Mouse (Mus musculus): Measurements from ENCODE around the gene 1500009C09Rik. TPM values are rescaled to one million over a fixed set of nuclear protein-coding genes. Genes with fewer than 3 reads are reported as not detected.
A peak's percentile ranks its signal among the peaks of the same experiment; 100 is the strongest.

Gene 1500009C09Rik
- total and polyA plus RNA-seq, 3 experiments, result not detected

GRCm38 (mm10) chr15:82207504-82208219 lies 44.5 kb upstream of the 1500009C09Rik start:
- H3K9ac ChIP-seq (ENCODE audit: insufficient read depth, low read depth), result no peak overlapping the region
- in situ Hi-C loops (cut with MboI; ENCODE audit: low pct_ligation_motif_present, low pct_unique_long_range_greater_than_20kb, low sequenced_read_pairs), result no loop called here
- dilution Hi-C loops (cut with MboI; ENCODE audit: extremely low pct_ligation_motif_present, extremely low pct_unique_long_range_greater_than_20kb, low sequenced_read_pairs), result no loop called here
- peaks cover 12 to 54% of the 10 kb centered on the region in 2 experiments; a peak in 3 of 4 replicates for H3K4me1 ChIP-seq (ENCODE audit: control insufficient read depth in 1 of 2, insufficient read depth in 2 of 2)
- no peak overlapping the region for H3K27ac ChIP-seq (ENCODE audit: insufficient read depth, low read depth)
- no peak for DNase-seq (ENCODE audit: extremely low read depth)
- no peak overlapping the region for H3K4me3 ChIP-seq (replicated peaks in 1 of 3; ENCODE audit: low read depth in 2 of 3, low read length in 2 of 3, poor library complexity in 1 of 3)
- peaks cover 54 to 76% of the 10 kb centered on the region in 2 experiments for H3K36me3 ChIP-seq (replicated peaks in 1 of 2; ENCODE audit: control insufficient read depth in 1 of 2, insufficient read depth in 1 of 2, low read length in 1 of 2)
- H3K9me3 ChIP-seq (replicated peaks; ENCODE audit: low read length), result peaks cover 9% of the 10 kb centered on the region
- no peaks in the 10 kb centered on the region for H3K27me3 ChIP-seq (replicated peaks)
- no peak overlapping the region for H3K4me2 ChIP-seq (ENCODE audit: insufficient read depth, low read depth, poor library complexity, severe bottlenecking)
- H3K79me2 ChIP-seq (replicated peaks; ENCODE audit: control insufficient read depth, extremely low read depth, insufficient read depth, poor library complexity, severe bottlenecking), result peaks cover 49% of the 10 kb centered on the region
- TF ChIP-seq MYC (IDR thresholded peaks at IDR 0.05; ENCODE audit: low read depth, low read length), result no peak
- TF ChIP-seq CHD2 (IDR thresholded peaks at IDR 0.05; ENCODE audit: low read length), result 0 out of 2 replicates have a peak, but pooled peaks have one; percentile 13
- no peak for TF ChIP-seq MAX (IDR thresholded peaks at IDR 0.05; ENCODE audit: low read length)
- peak; percentile 21; the same call in 1 of the 2 replicates for TF ChIP-seq ZMIZ1 (IDR thresholded peaks at IDR 0.05; ENCODE audit: low read depth, low read length)

- H3K36me3 ChIP-seq (replicated peaks in 1 of 2; ENCODE audit: control insufficient read depth in 1 of 2, insufficient read depth in 1 of 2, low read length in 1 of 2), result peaks cover 47 to 69% of the 10 kb centered on the region in 2 experiments
- no peak overlapping the region for H3K4me2 ChIP-seq (ENCODE audit: insufficient read depth, low read depth, poor library complexity, severe bottlenecking)
- H3K9ac ChIP-seq (ENCODE audit: insufficient read depth, low read depth), result no peak overlapping the region
- H3K4me3 ChIP-seq (replicated peaks in 1 of 3; ENCODE audit: low read depth in 2 of 3, low read length in 2 of 3, poor library complexity in 1 of 3), result no peak overlapping the region
- peaks cover 12 to 54% of the 10 kb centered on the region in 2 experiments; a peak in 3 of 4 replicates for H3K4me1 ChIP-seq (ENCODE audit: control insufficient read depth in 1 of 2, insufficient read depth in 2 of 2)
- peaks cover 9% of the 10 kb centered on the region for H3K9me3 ChIP-seq (replicated peaks; ENCODE audit: low read length)
- H3K27me3 ChIP-seq (replicated peaks), result no peaks in the 10 kb centered on the region
- H3K27ac ChIP-seq (ENCODE audit: insufficient read depth, low read depth), result no peak overlapping the region
- dilution Hi-C loops (cut with MboI; ENCODE audit: extremely low pct_ligation_motif_present, extremely low pct_unique_long_range_greater_than_20kb, low sequenced_read_pairs) (no loop called here), in situ Hi-C loops (cut with MboI; ENCODE audit: low pct_ligation_motif_present, low pct_unique_long_range_greater_than_20kb, low sequenced_read_pairs) (no loop called here)
- peaks cover 54% of the 10 kb centered on the region for H3K79me2 ChIP-seq (replicated peaks; ENCODE audit: control insufficient read depth, extremely low read depth, insufficient read depth, poor library complexity, severe bottlenecking)
- TF ChIP-seq ZMIZ1 (IDR thresholded peaks at IDR 0.05; ENCODE audit: low read depth, low read length) (no peak), POLR2AphosphoS2 (IDR thresholded peaks at IDR 0.05; ENCODE audit: low read depth, low read length) (peak; percentile 57; the same call in 1 of the 2 replicates)
- no peak for DNase-seq (ENCODE audit: extremely low read depth)
These were observed 43.9 kb upstream of the 1500009C09Rik start for GRCm38 (mm10) chr15:82208307-82208706.

GRCm38 (mm10) chr15:82209295-82210050 lies 42.7 kb upstream of the 1500009C09Rik start:
- TF ChIP-seq GABPA (IDR thresholded peaks at IDR 0.05; ENCODE audit: insufficient replicate concordance, low read depth, low read length) (no peak), ZNF384 (IDR thresholded peaks at IDR 0.05; ENCODE audit: low read depth, low read length) (no peak), BHLHE40 (IDR thresholded peaks at IDR 0.05; ENCODE audit: low read depth, low read length) (no peak), RAD21 (IDR thresholded peaks at IDR 0.05; ENCODE audit: low read depth, low read length) (no peak), ETS1 (conservative IDR thresholded peaks at IDR 0.05; ENCODE audit: low read depth, low read length) (no peak), MXI1 (IDR thresholded peaks at IDR 0.05; ENCODE audit: low read depth, low read length) (no peak), NRF1 (IDR thresholded peaks at IDR 0.05; ENCODE audit: low read depth, low read length) (no peak), SMC3 (IDR thresholded peaks at IDR 0.05; ENCODE audit: low read depth, low read length) (no peak), MAFK (IDR thresholded peaks at IDR 0.05; ENCODE audit: insufficient replicate concordance, low read length) (no peak), IRF4 (IDR thresholded peaks at IDR 0.05; ENCODE audit: low read depth, low read length) (no peak), JUN (IDR thresholded peaks at IDR 0.05; ENCODE audit: insufficient read depth, low read depth, low read length) (no peak), MAX (IDR thresholded peaks at IDR 0.05; ENCODE audit: low read length) (no peak), ZKSCAN1 (IDR thresholded peaks at IDR 0.05; ENCODE audit: borderline replicate concordance, low read depth, low read length) (no peak), CHD2 (IDR thresholded peaks at IDR 0.05; ENCODE audit: low read length) (peak; percentile 39; the same call in 1 of the 2 replicates), E2F4 (IDR thresholded peaks at IDR 0.05; ENCODE audit: insufficient replicate concordance, low read depth, low read length) (no peak), ELF1 (IDR thresholded peaks at IDR 0.05; ENCODE audit: low read depth, low read length) (0 out of 2 replicates have a peak, but pooled peaks have one; percentile 17), UBTF (IDR thresholded peaks at IDR 0.05; ENCODE audit: low read depth, low read length) (no peak)
- in situ Hi-C loops (cut with MboI; ENCODE audit: low pct_ligation_motif_present, low pct_unique_long_range_greater_than_20kb, low sequenced_read_pairs), result loop anchor here (10.0 kb wide), 1 partner anchor 65 kb away; the partner anchor contains the start of gene Srebf2
- H3K9me3 ChIP-seq (replicated peaks; ENCODE audit: low read length), result peaks cover 9% of the 10 kb centered on the region
- peak overlapping the region; percentile 82 for H3K9ac ChIP-seq (ENCODE audit: insufficient read depth, low read depth)
- peaks cover 14 to 45% of the 10 kb centered on the region in 2 experiments; a peak in 3 of 4 replicates for H3K4me1 ChIP-seq (ENCODE audit: control insufficient read depth in 1 of 2, insufficient read depth in 2 of 2)
- DNase-seq (ENCODE audit: extremely low read depth), result no peak
- H3K27ac ChIP-seq (ENCODE audit: insufficient read depth, low read depth), result peak overlapping the region; percentile 25
- dilution Hi-C loops (cut with MboI; ENCODE audit: extremely low pct_ligation_motif_present, extremely low pct_unique_long_range_greater_than_20kb, low sequenced_read_pairs), result no loop called here
- no peaks in the 10 kb centered on the region for H3K27me3 ChIP-seq (replicated peaks)
- peak overlapping the region; percentile 74 to 98 (median 93) for H3K4me3 ChIP-seq (replicated peaks in 1 of 3; ENCODE audit: low read depth in 2 of 3, low read length in 2 of 3, poor library complexity in 1 of 3)
- H3K36me3 ChIP-seq (replicated peaks in 1 of 2; ENCODE audit: control insufficient read depth in 1 of 2, insufficient read depth in 1 of 2, low read length in 1 of 2), result peaks cover 40 to 58% of the 10 kb centered on the region in 2 experiments
- peak overlapping the region; percentile 88 for H3K4me2 ChIP-seq (ENCODE audit: insufficient read depth, low read depth, poor library complexity, severe bottlenecking)
- H3K79me2 ChIP-seq (replicated peaks; ENCODE audit: control insufficient read depth, extremely low read depth, insufficient read depth, poor library complexity, severe bottlenecking), result peaks cover 59% of the 10 kb centered on the region
